Mouse (Mus musculus) cerebellum, postnatal 10 days (tissue): ENCODE measurements around the gene Klc1.

Experiments
- DNase-seq, 2 experiments: peaks; one replicate each; pipeline ENCODE4 v3.0.0; 2021; ENCODE audit warnings: mixed read lengths in 2 of 2

The Klc1 gene

DNA sequence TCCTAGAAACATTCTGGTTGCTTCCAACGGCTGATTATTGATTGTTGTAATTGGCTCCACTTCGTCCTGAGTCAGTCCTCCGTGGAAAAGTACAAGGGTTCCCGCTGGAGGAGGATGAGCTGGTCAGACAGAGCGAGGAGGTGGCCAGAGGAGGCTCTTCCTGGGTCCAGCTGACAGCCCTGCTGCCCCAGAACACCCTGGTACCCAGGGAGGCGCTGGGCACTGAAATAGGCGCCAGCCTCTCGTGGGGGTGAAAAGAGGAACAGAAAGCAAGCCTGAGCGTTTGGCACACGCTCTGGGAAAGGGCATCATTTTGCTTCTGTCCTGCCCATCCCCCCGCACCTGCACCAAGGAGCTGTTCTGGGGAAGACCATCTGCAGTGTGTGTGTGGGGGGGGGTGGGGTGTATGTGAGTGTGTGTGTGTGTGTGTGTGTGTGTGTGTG is 14.6 kb upstream of the Klc1 start:
- peak; percentile 72 to 76 for DNase-seq

DNA sequence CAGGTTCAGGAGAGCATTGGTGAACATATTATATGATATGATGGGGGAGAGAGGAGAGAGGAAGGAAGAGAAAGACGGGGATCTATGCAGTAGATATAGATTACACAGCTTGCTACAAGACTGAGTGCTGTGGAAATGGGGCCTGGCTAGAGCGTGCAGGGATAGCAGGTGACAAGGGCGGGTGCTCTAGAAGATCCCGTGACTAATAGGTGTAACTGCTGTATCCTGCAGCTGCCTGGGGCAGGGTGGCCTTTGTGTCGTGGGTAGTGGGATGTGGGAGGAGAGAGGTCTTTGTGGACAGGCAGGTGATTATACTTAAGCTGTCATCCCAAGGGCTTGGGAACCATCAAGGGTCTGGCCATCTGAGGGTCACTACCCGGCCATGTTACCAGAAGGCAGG is 13.4 kb upstream of the Klc1 start:
- DNase-seq: no peak

DNA sequence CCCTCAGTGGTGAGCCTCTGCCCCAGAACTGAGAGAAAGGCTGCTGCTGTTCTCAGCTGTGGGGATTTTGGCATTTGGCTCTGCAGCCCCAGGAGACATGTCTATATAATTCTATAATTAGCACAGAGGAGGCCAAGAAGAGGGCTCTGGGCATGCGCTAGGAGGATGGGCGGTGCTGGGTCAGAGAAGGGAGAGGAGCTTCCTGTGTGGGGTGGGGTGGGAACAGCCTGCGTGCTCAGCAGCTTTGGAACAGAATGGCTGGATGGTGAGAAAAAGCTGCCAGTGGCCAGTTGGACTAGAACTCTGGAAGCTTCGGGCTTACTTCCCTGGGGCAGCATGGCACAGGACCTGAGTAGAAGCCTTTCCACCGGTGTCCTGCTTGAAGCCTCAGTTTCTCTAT is 12.6 kb upstream of the Klc1 start:
- DNase-seq: peak; percentile 67 to 72

DNA sequence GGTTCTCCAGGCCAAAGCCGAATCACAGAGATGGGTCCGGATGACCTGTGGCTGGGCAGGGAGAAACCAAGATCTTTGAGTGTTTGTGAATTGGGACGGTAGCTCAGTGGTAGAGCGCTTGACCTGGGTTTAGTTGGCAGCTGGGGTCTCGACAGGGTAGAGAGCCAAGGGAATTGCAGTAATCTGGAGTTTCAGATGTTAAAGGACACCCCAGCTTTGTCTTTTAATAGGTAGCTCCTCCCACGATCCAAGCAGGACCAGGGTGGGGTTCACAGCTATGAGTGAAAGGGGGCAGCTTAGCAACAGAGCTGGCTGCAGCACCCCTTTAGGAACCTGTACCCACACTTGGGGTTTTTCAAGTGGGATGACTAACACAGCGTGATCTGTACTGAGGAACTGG is 11.2 kb upstream of the Klc1 start:
- DNase-seq: no peak

DNA sequence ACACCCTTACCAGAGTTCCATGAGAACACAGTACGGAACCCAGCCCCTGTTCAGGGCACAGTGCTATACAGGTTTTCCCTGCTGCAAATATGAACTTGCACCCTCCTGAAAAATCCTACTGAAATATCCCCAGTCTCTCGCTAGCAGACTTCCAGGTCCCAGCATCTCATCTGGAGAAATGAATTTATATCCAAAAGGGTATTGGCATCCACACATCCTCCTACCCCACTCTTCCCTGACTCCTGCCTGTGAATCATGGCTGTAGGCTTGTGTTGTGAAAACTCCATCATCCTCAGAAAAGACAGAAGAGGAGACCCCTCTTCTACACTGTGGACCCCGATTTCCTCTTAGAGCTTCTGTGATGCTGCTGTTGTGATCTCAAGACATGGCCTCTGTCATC is 7.9 kb upstream of the Klc1 start:
- DNase-seq: no peak

DNA sequence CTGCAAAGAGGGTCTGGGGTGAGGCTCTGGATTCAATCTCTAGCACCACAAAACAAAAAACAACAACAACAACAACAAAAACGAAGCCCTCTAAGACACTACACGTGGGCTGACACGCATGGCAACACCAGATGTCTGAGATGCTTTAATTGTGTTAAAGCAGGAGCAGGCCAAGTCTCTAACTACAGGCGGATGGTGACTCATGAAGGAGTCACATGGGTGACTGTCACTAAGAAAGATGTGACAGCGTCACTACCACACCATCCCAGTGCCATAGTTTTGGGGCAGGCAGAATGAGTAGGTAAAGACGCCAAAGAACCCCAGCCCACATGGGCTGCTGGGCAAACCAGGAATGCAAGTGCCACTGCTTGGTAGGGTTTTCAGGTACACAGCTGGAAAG is 6.2 kb upstream of the Klc1 start:
- DNase-seq: no peak

DNA sequence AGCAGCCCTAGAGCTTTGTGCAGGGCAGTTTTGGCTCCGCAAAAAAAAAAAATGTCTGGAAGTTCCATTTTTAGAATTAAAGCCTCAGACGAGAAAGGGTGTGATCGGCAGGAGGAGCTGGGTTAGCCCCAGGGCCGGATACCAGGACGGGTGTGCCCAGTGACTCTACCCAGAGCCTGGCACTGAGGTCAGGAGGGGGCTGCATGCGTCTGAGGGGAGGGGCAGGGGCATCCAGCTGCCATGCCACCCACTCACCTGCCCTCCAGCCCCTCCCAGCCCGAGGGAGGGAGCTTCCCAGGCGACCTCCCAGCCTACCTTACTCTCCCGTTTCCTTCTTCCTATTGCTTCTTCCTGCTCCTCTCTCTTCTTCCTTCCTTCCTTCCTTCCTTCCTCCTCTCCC is 5.3 kb upstream of the Klc1 start:
- no peak for DNase-seq

DNA sequence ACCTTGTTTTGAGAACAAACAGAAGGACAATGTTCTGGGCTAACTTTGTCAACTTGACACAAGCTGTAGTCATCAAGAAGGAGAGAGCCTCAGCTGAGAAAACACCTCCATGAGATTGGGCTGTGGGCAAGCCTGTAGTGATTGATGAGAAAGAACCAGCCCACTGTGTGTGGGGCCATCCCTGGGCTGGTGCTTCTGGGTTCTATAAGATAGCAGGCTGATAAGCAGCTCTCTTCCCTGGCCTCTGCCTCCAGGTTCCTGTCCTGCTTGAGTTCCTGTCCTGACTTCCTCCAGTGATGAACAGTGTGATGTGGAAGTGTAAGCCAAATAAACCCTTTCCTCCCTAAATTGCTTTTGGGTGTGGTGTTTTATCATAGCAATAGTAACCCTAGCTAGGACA is 3.9 kb upstream of the Klc1 start:
- no peak for DNase-seq

DNA sequence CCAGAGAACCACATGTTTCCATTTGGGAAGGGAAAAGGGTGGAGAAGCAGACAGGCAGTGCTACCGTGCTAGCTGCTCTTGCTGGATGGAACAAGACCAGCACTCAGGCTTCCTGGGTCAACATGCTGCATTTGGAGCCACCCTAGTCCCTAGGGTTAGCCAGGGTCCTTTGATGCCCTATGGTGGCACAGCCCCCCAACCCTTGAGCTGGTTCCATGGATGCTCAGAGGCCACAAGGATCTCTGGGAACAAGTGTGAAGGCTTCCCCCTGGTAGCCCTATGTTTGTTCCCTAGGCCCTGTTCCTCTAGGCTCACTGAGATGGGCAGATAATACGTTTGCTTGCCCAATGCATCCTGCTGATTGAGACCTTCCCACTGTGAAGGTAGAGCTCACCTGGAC is 3.4 kb upstream of the Klc1 start:
- no peak for DNase-seq

DNA sequence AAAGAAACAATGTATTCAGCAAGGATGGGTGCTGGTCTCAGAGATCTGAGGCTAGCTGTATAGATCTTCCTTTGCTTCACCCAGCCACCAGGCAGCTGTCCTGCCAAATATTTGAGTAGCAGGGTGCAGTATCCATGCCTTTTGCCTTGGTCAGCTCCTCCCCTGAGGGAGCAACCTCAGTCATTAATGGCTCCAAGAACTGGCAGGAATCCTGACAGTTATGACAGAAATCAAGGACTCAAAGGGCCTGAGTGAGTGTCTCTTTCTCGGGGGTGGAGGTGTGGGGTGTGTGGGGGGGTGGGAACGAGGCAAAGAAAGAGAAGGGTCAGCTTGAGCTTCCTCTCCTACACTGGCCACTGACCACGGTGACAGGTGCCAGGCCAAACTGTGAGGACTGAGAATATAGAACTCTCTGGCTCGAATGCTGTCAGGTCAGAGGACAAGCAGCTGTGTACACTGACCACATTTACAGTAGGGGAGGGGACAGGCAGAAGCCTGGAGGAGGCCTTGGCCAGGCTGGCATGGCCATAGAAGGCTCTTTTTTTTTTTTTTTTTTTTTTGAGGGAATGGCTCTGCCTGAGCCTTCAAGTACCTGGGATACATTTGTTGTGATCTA is 2.5 kb upstream of the Klc1 start:
- DNase-seq: no peak

DNA sequence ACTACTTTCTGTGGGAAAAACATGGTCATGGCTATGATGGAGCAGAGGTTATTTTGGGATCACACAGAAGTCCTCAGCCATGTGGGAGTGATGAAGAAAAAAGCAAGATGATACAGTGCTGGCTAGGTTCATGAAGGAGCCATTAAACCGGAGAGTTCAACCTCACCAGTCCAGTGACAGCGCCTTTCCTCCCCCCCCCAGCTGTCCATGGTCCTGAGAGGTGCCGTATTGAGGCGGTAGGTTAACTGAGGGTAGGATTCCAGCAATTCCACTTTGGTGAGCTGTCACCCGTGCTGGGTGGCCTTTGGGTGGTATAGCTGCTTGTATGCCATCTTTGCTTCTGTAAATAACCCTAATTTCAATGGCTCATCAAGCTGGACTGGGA is 2.0 kb upstream of the Klc1 start:
- DNase-seq: no peak

DNA sequence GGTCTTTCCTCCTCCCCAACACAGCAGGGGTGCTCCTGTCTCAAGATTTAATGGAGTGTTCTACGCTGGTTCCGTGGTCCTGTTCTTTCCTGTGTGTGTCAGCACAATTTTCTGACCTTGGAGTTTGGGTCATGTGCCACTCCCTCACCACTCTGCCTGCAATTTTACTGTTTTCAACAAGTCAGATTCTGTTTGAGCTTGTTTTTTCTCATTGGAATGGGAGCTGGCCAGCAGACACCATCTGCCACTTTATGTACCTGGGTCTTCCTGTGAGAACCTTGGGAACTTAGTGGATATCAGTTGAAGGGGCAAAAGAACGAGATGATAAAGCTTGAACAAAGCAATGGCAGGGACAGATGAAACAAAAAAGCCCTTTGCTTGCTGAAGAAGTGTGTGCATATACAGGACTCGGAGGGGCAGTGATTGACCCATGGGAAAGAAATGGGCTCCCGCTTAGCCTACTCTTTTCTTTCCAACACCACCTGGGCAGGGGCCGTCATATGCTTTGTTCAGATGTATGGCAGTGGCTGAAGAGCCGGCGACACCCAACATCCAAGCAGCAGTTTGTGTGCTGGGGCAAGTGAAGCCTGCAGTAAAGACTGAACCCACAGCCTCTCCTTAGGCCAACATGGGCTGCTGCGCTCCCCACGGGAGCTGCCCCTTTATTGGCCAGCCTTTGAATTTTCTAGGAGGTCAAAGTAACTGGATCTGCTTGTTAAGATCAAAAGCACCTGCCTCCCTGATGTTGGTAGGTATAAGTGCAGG is 906 bp upstream of the Klc1 start:
- DNase-seq: no peak

DNA sequence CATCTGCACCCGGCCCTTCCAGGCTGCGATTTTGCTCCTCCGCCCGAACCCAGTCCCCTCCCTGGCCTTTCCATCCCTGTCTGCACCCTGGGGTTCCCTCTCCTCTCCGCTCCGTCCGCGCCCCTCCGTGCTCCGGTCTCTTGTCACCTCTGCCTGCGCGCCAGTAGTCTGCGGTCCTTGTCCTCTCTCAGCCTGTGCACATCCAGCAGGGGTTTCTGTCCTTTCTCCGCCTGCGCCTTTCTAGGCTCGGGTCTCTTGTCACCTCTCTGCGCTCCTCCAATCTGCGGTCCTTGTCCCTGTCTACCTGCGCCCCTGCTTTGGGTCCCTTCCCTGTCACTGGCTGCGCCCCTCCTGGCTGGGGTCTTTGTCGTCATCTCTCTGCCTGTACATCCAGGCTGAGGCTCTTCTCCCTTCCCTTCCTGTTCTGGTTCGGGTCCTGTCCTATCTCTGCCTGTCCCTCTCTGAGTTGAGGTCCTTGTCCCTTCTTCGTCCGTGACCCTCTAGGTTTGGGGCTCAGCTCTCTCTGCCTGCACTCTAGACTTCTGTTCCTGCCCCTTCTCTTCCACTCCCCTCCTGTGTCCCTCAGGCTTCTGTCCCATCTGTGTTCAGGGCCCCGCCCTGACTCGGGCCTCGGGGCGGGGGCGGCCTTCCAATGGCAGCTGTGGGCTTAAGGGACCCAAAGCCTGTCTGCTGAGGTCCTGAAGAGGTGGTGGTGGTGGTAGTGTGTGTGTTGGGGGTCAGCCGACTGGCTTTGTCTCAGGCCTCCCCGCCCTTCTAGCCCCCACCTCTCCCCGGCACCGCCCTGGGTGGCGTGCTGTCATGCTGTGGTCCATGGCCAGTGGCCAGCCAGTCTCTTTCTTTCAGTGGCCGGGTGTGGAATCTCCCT is 770 bp downstream of the Klc1 start:
- DNase-seq: peak; percentile 78 to 80

DNA sequence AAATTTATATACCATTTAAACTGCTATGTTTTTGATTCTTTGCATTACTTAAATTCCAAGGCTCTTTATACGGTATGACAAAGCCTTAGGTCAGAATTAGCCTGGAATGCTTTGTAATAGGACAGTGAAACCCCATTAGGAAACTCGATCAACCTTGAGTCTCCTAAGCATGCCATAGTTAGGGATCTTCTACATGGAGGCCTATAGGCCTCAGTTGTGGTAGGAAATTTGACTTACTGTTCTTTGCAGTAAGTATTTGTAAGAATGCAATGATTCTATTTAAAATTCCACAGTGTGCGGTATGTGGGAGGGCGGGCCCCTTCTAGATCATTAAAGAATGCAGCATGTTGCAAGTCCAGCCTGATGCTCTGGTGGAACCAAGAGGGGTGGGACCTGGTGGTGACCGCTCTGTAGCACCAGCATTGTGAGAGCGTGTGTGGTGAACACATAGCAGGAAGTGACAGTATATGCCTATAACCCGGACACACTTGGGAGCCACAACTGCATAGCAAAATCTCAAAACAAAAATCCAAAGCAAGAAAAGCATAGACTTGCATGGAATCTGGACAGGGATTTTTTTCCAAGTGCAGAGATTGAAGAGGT is 1.8 kb downstream of the Klc1 start:
- DNase-seq: no peak

DNA sequence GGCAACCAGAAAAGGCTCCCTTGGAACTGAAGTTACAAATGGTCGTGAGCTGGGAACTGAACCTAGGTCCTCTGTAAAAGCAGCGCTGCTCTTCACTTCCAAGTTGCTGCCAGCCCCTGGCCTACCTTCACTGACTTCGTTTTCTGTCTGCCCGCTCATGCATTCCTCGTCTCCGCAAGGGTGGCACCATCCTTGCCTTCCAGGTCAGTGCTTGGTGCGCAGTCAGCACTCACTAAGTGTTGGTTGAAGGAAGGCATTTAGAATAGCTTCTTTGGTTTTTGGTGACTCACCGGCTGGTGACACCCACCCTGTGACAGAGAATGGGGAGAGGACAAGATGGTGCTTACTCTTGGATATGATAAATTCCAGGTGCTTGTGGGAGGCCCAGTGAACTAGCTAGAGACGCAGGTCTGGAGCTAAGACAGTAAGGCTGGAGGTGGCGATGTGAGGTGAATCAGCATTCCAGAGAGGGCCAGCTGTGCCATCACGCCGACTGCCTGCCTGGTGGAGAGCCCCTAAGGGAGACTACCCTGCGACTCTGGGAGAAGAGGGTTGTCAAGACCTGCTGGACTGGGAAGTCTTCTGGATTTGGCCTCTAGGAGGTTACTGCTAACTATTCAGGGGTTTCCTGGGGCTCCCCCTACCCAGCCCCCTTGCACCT is 4.1 kb downstream of the Klc1 start:
- DNase-seq: no peak

DNA sequence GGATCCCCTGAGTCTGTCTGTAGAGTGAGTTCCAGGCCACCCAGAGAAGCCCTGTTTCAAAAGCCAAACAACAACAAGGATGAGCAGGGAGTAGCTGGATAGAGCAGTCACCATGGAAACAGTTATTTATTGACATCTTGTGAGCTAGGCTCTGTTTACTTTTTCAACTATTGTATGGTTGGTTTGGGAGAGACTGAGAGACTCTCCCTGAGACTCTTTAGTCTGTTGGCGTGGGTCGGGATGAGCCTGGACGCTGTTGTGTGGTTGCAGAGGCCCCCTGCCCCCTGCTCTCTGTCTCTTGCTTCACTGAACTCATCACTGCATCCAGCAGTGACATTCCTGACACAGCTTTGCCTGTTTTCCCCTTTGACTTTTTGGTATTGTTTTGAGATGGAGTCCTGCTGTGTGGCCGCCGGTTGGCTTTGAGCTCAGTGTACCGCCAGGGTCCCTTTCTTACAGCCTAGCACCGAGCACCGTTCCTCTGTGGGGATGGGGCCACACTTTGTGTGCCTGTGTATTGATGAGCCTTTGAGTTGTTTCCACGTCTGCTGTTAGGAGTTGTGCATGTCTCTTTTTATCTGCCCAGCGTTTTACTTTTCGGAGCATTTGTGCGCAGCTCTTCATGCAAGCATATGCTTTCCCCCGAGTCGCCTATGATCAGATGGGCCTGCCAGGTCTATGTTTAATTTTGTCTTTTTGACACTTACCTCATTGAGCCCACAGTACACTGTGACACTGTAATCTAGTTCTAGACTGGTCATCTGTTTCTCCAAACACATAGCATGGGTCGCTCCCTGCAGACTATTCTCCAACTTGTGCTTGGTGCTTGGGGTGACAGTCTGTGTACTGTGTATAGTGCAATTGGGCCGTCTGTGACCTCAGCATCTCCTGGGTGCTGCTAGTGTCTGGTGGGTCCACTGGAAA is 7.9 kb downstream of the Klc1 start:
- DNase-seq: no peak

DNA sequence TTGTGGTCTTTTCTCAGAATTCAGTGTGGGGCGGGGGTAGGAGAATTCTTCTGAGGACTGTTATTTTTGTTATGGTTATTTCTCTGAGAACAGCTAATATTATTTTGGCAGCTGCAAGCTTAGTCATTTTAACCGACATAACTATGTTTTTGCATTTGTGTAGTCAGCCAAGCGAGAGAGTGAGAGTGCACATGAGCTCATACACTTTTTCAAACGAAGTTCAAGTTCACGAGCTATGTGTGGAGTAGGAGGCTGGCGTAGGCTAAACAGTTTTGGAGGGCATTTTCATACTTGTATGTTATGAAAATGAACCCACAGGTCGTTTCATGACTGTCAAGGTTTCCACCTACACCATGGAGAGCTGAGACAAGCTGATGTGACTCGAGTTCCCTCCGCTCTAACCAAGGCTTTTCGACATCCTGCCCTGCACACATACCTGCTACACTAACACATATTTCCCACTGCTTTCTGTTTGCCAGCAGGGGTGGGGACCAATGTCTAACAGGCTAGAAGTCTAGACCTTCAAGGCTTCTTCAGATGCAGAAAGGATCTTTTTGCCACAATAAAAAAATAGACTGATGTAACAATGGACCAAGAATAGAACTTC is 9.8 kb downstream of the Klc1 start:
- DNase-seq: no peak

DNA sequence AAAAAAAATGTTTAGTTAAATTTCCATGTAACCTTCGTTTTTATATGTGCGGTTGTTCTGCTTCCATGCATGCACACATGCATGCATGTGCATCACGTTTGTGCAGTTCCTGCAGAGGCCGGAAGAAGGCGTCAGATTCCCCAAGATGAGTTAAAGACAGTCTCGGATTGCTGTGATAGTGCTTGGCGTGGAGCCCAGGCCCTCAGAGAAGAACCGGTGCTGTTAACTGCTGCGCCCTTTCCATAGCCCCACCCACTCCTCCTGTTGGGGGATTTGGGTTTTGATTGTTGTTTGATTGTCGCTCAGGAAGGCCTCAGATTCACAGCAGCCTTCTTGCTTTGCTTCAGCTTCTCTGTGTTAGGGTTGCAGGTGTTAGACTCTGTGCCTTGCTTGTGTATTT is 10.7 kb downstream of the Klc1 start:
- DNase-seq: peak; percentile 81 to 83

DNA sequence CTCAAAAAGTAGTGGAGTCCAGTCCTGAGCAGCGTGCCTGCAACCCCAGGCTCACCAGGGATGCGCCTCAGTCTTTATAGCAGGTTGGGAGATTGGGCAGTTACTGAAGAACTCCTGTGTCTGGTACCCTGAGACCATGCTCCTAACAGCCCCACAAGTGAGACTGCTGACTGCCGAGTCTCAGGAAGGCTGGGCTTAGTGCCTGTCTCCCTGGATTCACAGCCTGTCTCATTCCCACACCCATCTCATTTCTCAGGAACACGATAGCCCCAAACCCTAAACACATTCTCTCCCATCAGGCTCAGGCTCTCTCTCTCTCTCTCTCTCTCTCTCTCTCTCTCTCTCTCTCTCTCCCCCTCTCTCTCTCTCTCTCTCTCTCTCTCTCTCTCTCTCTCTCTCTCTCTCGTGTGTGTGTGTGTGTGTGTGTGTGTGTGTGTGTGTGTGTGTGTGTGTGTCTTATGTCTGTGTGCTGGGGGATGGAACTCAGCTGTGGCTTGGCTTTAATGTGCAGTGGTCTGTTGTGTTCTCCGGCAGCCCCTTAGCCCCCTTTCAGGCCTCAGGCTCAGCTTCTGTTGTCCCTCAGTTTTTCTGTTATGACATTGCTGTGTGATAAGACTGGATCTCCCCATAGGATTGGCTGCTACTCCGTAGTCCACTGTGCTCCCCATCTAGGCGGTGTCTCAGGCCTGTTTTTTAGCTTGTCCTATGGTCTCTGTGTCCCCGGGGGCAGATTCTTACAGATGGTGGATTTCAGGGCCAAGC is 11.3 kb downstream of the Klc1 start:
- no peak for DNase-seq

DNA sequence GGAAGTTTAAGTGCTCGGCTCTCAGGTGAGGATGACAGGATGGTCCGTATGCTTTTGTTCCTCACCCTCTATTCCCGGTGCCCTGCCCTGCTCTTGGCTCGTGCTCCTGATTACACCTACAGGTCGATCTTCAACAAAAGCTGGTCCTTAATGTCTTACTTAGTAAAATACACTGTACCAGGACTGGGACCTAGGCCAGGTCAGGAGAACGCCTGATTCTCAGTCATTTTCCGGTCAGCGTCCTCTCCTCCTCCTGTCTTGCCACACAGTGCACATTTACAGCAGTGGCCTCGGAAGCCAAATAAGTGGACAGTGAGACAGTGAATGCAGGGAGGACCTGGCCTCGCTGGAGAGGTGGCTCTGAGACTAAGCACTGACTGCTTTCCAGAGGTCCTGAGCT is 12.0 kb downstream of the Klc1 start:
- peak in 1 of 2 experiments; percentile 22 for DNase-seq
